Mouse (Mus musculus) heart, postnatal 0 days (tissue): ENCODE data around the gene Hoxa5. TPM values are rescaled to one million over a fixed set of nuclear protein-coding genes. Genes with fewer than 3 reads are reported as not detected.

Experiments
- ATAC-seq: fragments of 200-750 bp; cut with Nextera tagmentation; 2 replicates; pipeline ENCODE4 v1.8.0; 2017; ENCODE audit warnings: low read depth, moderate number of reproducible peaks, moderate library complexity; ENCODE audit not compliant: insufficient read depth
- DNase-seq: peaks from one replicate; pipeline ENCODE4 v3.0.0-alpha.2; 2016; ENCODE audit warnings: low spot score
- H3K27ac ChIP-seq: fragments of 300-500 bp; sonication (generic); 2 replicates; pipeline ENCODE4 v1.5.1; 2014; ENCODE audit warnings: low read depth, mild to moderate bottlenecking
- H3K27me3 ChIP-seq: fragments of 300-500 bp; sonication (generic); 2 replicates; pipeline ENCODE4 v1.6.1; 2014; ENCODE audit warnings: low read length, mixed read lengths; ENCODE audit not compliant: control insufficient read depth, insufficient read depth
- H3K36me3 ChIP-seq: fragments of 300-500 bp; sonication (generic); replicated peaks from 2 replicates; pipeline ENCODE4 v1.6.1; 2014; ENCODE audit warnings: low read length, mixed read lengths; ENCODE audit not compliant: control insufficient read depth, insufficient read depth
- H3K4me1 ChIP-seq: fragments of 300-500 bp; sonication (generic); 2 replicates; pipeline ENCODE4 v1.6.1; 2014; ENCODE audit warnings: antibody characterized with exemption; ENCODE audit not compliant: control insufficient read depth, insufficient read depth
- H3K4me2 ChIP-seq: fragments of 300-500 bp; sonication (generic); 2 replicates; pipeline ENCODE4 v1.6.1; 2014; ENCODE audit warnings: low read depth, mild to moderate bottlenecking, low read length, moderate library complexity
- H3K4me3 ChIP-seq: fragments of 300-500 bp; sonication (generic); 2 replicates; pipeline ENCODE4 v1.5.1; 2014; ENCODE audit warnings: low read depth, low read length
- H3K9ac ChIP-seq: fragments of 300-500 bp; sonication (generic); replicated peaks from 2 replicates; pipeline ENCODE4 v1.6.1; 2014; ENCODE audit warnings: low read depth, low read length, mixed read lengths
- H3K9me3 ChIP-seq: fragments of 300-500 bp; sonication (generic); replicated peaks from 2 replicates; pipeline ENCODE4 v1.6.1; 2016; ENCODE audit warnings: low read length; ENCODE audit not compliant: control insufficient read depth
- CTCF ChIP-seq: IDR thresholded peaks from 2 replicates; pipeline ENCODE4 v1.5.1; 2016; ENCODE audit warnings: antibody characterized with exemption, control low read depth, low read depth
- EP300 ChIP-seq: IDR thresholded peaks from 2 replicates; pipeline ENCODE4 v1.6.1; 2016; ENCODE audit warnings: antibody characterized with exemption, low read depth
- WGBS: fragments of 180-500 bp; shearing (Covaris S2); extraction: QIAGEN DNeasy Blood & Tissue Kit; methylation state at CpG from one replicate; pipeline ENCODE4 v1.1.7; 2014; 5-methylcytosine and 5-hydroxymethylcytosine counted together
- polyA plus RNA-seq: library from polyadenylated mRNA; unstranded; fragments of >200 nt; fragmentation: Nextera tagmentation; extraction: Ambion mirVana; gene quantifications from 2 replicates; pipeline ENCODE4 v1.2.1, GENCODE M21; 2015
- total RNA-seq: library from RNA; depleted of rRNA; stranded (reverse); fragments of >200 nt; gene quantifications from 2 replicates; pipeline ENCODE4 v1.2.3, GENCODE M21; 2014; ENCODE audit warnings: low replicate concordance

Gene Hoxa5
- total and polyA plus RNA-seq, 2 experiments from 2014 or later: 0.36 to 3.5 TPM

DNA sequence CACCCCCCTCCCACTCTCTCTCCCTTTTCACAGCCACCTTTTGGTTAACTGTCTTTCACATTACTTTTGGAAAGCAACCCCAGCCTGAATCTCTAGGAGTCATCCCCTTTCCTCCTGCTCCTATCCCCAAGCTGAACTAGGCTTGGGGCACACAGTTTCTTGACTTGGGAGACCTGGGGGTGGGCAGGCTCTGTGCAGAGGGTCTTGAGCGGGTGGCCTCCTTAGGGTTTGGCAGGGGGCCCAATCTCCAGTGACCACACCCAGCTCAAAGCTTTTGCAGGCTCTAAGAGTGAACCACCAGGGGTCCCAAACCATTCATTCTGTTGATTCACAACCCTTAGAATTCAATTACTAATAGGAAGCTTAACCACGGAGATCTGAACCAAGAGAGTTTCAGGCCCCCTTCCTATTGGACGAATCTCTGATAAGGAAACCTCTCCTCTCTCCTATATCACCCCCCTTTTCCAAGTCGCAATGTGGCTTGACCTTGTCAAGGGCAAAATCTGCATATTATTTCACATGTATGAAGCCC is 38.5 kb upstream of the Hoxa5 start:
- 0 out of 2 replicates have a peak, but pooled peaks cover 3% of the 10 kb centered on the region for H3K4me1 ChIP-seq
- DNase-seq: no peak
- ATAC-seq: no peak
- no peak for TF ChIP-seq EP300
- TF ChIP-seq CTCF: no peak
- no peaks in the 10 kb centered on the region for H3K9me3 ChIP-seq
- H3K27ac ChIP-seq: no peak overlapping the region
- H3K36me3 ChIP-seq: no peaks in the 10 kb centered on the region
- WGBS: 4% methylated on average over 4 of the region's 4 CpGs
- peaks cover 100% of the 10 kb centered on the region for H3K27me3 ChIP-seq
- H3K9ac ChIP-seq: no peak overlapping the region
- H3K4me2 ChIP-seq: no peak overlapping the region
- H3K4me3 ChIP-seq: no peak overlapping the region

- WGBS: 5% methylated on average over 9 of the region's 9 CpGs
- H3K9ac ChIP-seq: no peak overlapping the region
- peaks cover 100% of the 10 kb centered on the region for H3K27me3 ChIP-seq
- H3K4me2 ChIP-seq: no peak overlapping the region
- no peak overlapping the region for H3K27ac ChIP-seq
- TF ChIP-seq EP300 (no peak), CTCF (no peak)
- no peaks in the 10 kb centered on the region for H3K9me3 ChIP-seq
- no peak for DNase-seq
- no peak overlapping the region for H3K4me3 ChIP-seq
- H3K36me3 ChIP-seq: no peaks in the 10 kb centered on the region
- H3K4me1 ChIP-seq: 0 out of 2 replicates have a peak, but pooled peaks cover 3% of the 10 kb centered on the region
- ATAC-seq: no peak
Measured at GRCm38 (mm10) chr6:52241001-52241621, 36.7 kb upstream of the Hoxa5 start.

DNA sequence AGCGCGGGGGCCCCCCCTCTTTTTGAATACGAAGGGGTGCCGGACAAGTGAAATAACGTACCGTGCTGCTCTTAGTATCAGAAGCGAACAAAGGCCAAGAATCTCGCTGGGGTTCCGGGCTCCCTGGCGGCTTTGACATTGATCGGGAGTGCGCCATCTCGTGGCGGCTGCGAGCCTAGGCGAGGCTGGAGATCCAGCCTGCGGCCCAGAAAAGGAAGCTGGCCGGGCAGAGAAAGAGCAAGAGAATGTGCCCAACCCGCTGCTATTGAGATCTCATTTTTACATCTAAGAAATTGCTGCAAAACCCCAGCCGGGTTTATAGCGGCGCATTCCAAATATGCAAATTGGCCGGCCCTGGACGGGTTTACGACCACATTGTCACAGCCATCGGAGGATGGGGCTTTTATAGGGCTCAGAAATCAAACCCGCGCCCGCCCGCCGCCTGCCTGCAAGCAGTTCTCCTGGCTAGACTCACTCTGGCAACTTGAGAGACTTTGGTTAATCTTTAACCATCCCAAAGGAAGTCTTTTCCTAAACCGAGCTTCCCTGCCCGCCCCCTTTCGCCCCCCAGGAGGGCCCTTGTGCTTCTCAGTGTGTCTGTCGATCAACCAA is 36.1 kb upstream of the Hoxa5 start, which contains the start of gene Hoxa10:
Hoxa10 (minus strand) TSS at position 466 of the 612 bp plus-strand sequence.
- 0 out of 2 replicates have a peak, but pooled peaks have one; percentile 43 for ATAC-seq
- peak within 1 kb of the TSS; percentile 1; the same call in 1 of the 2 replicates for H3K4me3 ChIP-seq
- peak; percentile 57 for DNase-seq
- peaks cover 100% of the 10 kb centered on the region for H3K27me3 ChIP-seq
- no peaks in the 10 kb centered on the region for H3K36me3 ChIP-seq
- WGBS: 2% methylated on average over 35 of the region's 35 CpGs
- no peaks in the 10 kb centered on the region for H3K9me3 ChIP-seq
- TF ChIP-seq EP300: no peak
- peak; percentile 65 for TF ChIP-seq CTCF
- no peak within 1 kb of the TSS for H3K27ac ChIP-seq
- H3K4me1 ChIP-seq: 0 out of 2 replicates have a peak, but pooled peaks cover 3% of the 10 kb centered on the region
- peak within 1 kb of the TSS; percentile 24 for H3K4me2 ChIP-seq
- no peak within 1 kb of the TSS for H3K9ac ChIP-seq

DNA sequence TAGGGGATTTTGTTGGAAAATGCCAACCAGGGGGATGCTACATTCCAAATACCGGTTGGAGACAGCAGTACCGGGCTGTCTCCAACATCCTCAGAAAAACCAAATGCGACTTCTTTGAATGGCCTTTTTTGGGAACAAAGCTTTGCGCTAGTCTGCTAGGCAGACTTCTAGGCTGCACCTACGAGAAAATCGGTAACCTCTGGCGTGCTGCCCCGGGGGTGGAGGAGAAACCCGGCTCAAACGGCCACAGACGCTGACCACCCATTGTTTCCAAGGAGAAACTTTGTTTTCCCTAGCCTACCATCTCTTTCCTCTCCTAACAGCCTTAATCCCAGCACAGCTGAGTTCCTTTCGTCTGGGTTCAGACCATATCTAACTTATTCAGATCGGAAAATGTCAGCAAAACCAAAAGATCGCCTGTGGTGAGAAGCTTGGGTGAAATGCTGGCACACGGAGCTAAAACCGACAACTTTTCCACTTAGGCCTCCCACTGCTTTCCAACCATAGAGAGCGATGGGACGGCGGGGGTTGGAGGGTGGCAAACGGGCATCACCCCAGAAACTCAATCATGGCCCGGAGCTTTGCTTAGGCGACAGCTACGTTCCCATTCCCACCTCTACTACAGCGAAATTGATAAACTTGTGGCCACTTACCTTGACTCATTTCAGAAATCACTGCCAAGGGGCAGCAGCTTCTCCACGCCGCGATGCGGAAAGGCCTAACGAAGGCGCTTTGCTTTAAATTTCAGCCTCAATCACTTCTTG is 35.4 kb upstream of the Hoxa5 start:
- ATAC-seq: no peak

GRCm38 (mm10) chr6:52238976-52239375 is 34.6 kb upstream of the Hoxa5 start:
- 11% methylated on average over 7 of the region's 7 CpGs for WGBS

More for the DNA sequence above, 35.4 kb upstream of the Hoxa5 start:
- Histone ChIP-seq H3K27me3 (peaks cover 100% of the 10 kb centered on the region), H3K9ac (no peak overlapping the region), H3K4me2 (peak overlapping the region; percentile 24), H3K4me1 (0 out of 2 replicates have a peak, but pooled peaks cover 3% of the 10 kb centered on the region), H3K4me3 (peak overlapping the region; percentile 1; the same call in 1 of the 2 replicates), H3K27ac (no peak overlapping the region), H3K9me3 (no peaks in the 10 kb centered on the region), H3K36me3 (no peaks in the 10 kb centered on the region)
- no peak for TF ChIP-seq CTCF
- no peak for TF ChIP-seq EP300
- DNase-seq: no peak
- 3% methylated on average over 30 of the region's 30 CpGs for whole genome bisulfite sequencing

More at GRCm38 (mm10) chr6:52238976-52239375, 34.6 kb upstream of the Hoxa5 start:
- TF ChIP-seq EP300 (no peak), CTCF (no peak)
- no peaks in the 10 kb centered on the region for H3K36me3 ChIP-seq
- 0 out of 2 replicates have a peak, but pooled peaks cover 3% of the 10 kb centered on the region for H3K4me1 ChIP-seq
- DNase-seq (no peak), ATAC-seq (no peak)
- no peak overlapping the region for H3K27ac ChIP-seq
- no peak overlapping the region for H3K9ac ChIP-seq
- H3K9me3 ChIP-seq: no peaks in the 10 kb centered on the region
- H3K27me3 ChIP-seq: peaks cover 100% of the 10 kb centered on the region
- H3K4me3 ChIP-seq: no peak overlapping the region
- no peak overlapping the region for H3K4me2 ChIP-seq
